Mouse (Mus musculus) neural tube, embryonic 12.5 days (tissue): Measurements from ENCODE around the gene Ubl4a. TPM values are rescaled to one million over a fixed set of nuclear protein-coding genes. Genes with fewer than 3 reads are reported as not detected.
"Not testable (repeated sequence)": the region's sequence is repeated elsewhere in the genome, so short reads cannot be mapped to it uniquely, and the experiment has no call there.

Source experiments
- ATAC-seq: fragments of 200-750 bp; cut with Nextera tagmentation; 2 replicates; pipeline ENCODE4 v1.8.0; 2017; ENCODE audit warnings: low read depth, mild to moderate bottlenecking, moderate TSS enrichment, moderate library complexity; ENCODE audit not compliant: low FRiP score
- H3K27ac ChIP-seq: fragments of 300-500 bp; sonication (generic); 2 replicates; pipeline ENCODE4 v1.5.1; 2016
- H3K27me3 ChIP-seq: fragments of 300-500 bp; sonication (generic); replicated peaks from 2 replicates; pipeline ENCODE4 v1.6.1; 2016; ENCODE audit warnings: mild to moderate bottlenecking
- H3K36me3 ChIP-seq: fragments of 300-500 bp; sonication (generic); 2 replicates; pipeline ENCODE4 v1.6.1; 2016; ENCODE audit warnings: mild to moderate bottlenecking
- H3K4me1 ChIP-seq: fragments of 300-500 bp; sonication (generic); 2 replicates; pipeline ENCODE4 v1.6.1; 2016
- H3K4me2 ChIP-seq: fragments of 300-500 bp; sonication (generic); replicated peaks from 2 replicates; pipeline ENCODE4 v1.6.1; 2016; ENCODE audit warnings: mild to moderate bottlenecking
- H3K4me3 ChIP-seq: fragments of 300-500 bp; sonication (generic); 2 replicates; pipeline ENCODE4 v1.5.1; 2016
- H3K9ac ChIP-seq: fragments of 300-500 bp; sonication (generic); 2 replicates; pipeline ENCODE4 v1.6.1; 2016; ENCODE audit warnings: mild to moderate bottlenecking
- H3K9me3 ChIP-seq: fragments of 300-500 bp; sonication (generic); 2 replicates; pipeline ENCODE4 v1.6.1; 2016; ENCODE audit warnings: mild to moderate bottlenecking
- WGBS: fragments of 180-500 bp; shearing (Covaris S2); methylation state at CpG from one replicate; pipeline ENCODE4 v1.1.7; 2016; 5-methylcytosine and 5-hydroxymethylcytosine counted together
- polyA plus RNA-seq: library from polyadenylated mRNA; unstranded; fragments of >200 nt; fragmentation: Nextera tagmentation; extraction: Ambion mirVana; gene quantifications from 2 replicates; pipeline ENCODE4 v1.2.1, GENCODE M21; 2016

The Ubl4a gene
- 61.1 and 63.7 TPM in 2 replicates for polyA plus RNA-seq

DNA sequence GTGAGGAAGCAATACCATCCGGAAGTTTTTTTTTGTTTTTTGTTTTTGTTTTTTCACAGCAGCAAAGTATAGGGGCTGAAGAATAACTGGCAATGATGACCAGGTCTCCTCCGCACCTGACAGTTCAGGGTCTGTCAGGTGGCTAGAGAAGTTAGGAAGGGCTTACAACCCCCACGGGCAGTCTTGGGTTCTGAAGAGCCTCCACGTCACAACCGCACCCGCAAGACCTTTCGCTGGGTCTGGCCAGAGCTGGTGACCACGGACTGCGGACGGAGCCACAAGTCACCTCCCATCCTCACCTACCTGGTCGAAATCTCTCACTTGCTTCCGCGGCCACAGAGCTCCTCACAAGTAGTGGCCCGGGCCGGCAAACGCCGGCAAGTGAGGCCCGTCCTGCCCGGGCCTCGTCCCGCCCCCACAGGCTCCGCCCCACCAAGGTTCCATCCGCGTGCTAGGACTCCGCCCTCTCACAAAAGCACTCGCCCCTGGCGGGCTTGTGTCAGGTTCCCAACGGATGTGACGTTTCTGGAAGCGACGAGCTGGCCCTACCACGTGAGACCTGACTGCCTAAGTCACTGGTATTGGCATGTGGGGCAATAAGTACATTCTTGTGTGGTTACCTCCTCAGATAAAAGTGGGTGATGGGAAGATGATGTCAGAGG lies at the start of gene Ubl4a, which contains the start of gene Slc10a3:
Ubl4a (minus strand) TSS at position 331 of the 662 bp plus-strand sequence.
Slc10a3 (minus strand) TSS at position 462 of the 662 bp plus-strand sequence.
- Histone ChIP-seq H3K4me1 (no peaks in the 10 kb centered on the region), H3K9me3 (no peaks in the 10 kb centered on the region), H3K4me2 (peak within 1 kb of the TSS; percentile 60), H3K27me3 (no peaks in the 10 kb centered on the region), H3K9ac (peak within 1 kb of the TSS; percentile 57; the same call in 1 of the 2 replicates), H3K36me3 (no peaks in the 10 kb centered on the region), H3K4me3 (peak within 1 kb of the TSS; percentile 41), H3K27ac (no peak within 1 kb of the TSS)
- peak; percentile 89 for ATAC-seq
- WGBS, result 18% methylated on average over 32 of the region's 32 CpGs

DNA sequence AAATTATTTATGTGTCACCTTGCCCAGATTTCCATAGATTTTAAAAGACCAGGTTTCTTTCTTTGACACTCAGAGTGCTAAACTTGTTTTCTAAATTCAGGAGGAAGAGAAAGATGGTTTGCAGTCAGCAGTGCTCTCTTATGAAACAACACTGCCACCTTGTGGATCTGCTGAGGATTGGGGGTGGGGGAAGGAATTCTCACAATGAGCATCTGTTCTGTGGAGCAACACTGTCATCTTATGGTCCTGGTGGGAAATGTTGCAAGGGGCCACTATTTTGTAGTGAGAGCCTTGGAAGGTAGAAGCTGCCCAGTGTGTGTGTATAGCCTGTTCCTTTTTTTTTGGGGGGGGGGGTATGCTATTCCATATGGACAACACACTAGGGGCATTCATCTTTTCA lies 40.4 kb upstream of the Ubl4a start:
- no peak overlapping the region for H3K4me2 ChIP-seq
- H3K9me3 ChIP-seq, result no peaks in the 10 kb centered on the region
- ATAC-seq, result peak; percentile 44; the same call in 1 of the 2 replicates

DNA sequence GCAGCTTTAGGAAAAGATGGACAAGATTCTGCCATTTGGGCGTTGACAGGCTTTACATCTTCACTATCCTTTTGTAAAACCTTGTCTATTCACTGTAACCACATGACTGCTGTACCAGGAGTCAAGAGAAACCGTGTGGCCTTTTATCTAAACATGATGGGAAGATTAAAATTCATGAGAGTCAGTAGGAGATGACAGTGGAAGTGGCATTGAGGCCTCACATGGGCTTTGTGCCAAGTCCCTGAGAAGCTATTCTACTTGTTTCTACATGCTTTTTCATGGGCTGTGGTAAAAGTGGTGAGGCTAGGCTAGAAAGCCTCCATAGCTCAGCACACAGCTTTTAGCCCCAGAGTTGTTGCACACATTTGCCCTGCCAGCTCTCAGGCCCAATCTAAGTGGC lies 35.3 kb upstream of the Ubl4a start:
- Histone ChIP-seq H3K36me3 (no peaks in the 10 kb centered on the region), H3K27ac (no peak overlapping the region), H3K4me3 (no peak overlapping the region), H3K9ac (no peak overlapping the region), H3K27me3 (no peaks in the 10 kb centered on the region), H3K9me3 (no peaks in the 10 kb centered on the region), H3K4me1 (no peaks in the 10 kb centered on the region), H3K4me2 (no peak overlapping the region)
- ATAC-seq, result no peak
- 53% methylated on average over 2 of the region's 2 CpGs for WGBS

More for the DNA sequence above, 40.4 kb upstream of the Ubl4a start:
- H3K9ac ChIP-seq, result no peak overlapping the region
- no peak overlapping the region for H3K4me3 ChIP-seq
- H3K27ac ChIP-seq, result no peak overlapping the region
- H3K27me3 ChIP-seq, result no peaks in the 10 kb centered on the region
- H3K36me3 ChIP-seq, result no peaks in the 10 kb centered on the region
- no peaks in the 10 kb centered on the region for H3K4me1 ChIP-seq

DNA sequence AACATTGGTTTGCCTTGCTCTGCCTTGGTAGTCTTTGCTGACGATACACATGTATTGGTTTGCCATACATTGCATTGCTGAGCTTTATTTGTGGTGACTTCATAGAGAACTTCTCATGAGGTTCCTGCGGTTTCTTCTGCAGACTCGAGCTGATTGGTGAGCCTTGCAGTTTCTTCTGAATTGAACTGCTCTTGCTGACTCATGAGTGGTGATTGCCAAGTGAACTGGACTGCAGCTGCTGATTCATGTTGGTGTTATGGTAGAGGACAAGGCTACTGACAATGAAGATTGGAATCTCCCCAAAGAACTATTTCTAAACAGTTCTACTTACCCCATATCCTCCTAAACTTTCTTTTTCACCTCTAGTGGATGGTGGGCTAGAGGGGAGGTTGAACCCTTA lies 27.1 kb upstream of the Ubl4a start:
- 86% methylated on average over 3 of the region's 3 CpGs for WGBS

DNA sequence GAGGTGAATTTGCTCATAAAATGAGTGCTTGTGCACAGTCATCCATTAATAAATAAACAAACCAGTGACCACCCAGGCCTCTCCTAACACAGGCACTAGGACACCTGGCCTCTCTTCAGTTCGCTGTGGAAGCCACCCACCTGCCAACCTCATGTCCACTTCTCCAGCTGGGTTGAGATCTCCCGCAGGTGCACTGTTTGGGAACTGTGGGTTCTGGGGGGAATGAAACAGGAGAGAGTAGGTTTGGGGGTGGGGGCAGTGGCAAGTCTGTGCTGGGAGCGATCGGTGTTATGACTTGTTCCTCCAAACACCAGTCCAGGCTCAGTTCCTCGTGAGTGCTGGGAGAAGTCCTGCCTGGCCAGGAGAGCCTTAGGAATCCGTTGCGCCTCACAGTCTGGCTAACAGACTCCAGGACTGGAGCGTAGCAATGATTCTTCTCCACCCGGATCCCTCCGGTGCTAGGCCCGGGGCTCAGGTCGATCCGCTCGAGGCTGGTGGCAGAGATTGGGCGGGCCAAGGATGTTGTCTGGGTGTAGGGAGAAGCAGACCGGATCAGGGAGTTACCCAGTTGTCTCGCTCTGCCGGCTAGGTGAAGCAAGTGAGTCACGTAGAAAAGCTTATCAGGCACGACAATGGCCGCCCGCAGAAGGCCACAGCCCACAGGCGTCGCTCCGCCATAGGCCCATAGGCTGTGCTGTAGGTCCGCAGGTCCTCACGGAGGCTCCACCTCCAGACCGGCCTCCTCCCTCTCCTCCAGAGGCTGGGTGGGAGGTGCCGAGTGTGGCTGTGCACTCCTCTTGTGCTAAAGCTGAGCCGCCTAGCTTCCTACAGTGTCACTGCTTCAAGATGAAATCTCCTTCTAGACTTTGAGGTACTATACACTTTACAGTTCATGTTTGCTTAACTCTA lies 19.8 kb upstream of the Ubl4a start, which contains the start of the genes Fam3a and Ikbkg:
Fam3a (minus strand) TSS at position 738 of the 909 bp plus-strand sequence.
Ikbkg (plus strand) TSS at position 756 of the 909 bp plus-strand sequence.
- H3K36me3 ChIP-seq, result peaks cover under 1% of the 10 kb centered on the region; the same call in 1 of the 2 replicates
- no peaks in the 10 kb centered on the region; the same call in 1 of the 2 replicates for H3K4me1 ChIP-seq
- H3K27ac ChIP-seq, result 0 out of 2 replicates have a peak within 1 kb of the TSS, but pooled peaks have one; percentile 20
- no peaks in the 10 kb centered on the region for H3K9me3 ChIP-seq
- peak; percentile 100 for ATAC-seq
- 18% methylated on average over 30 of the region's 30 CpGs for WGBS
- H3K27me3 ChIP-seq, result no peaks in the 10 kb centered on the region
- peak within 1 kb of the TSS; percentile 44 for H3K4me3 ChIP-seq
- peak within 1 kb of the TSS; percentile 60 for H3K4me2 ChIP-seq
- H3K9ac ChIP-seq, result peak within 1 kb of the TSS; percentile 61

More for the DNA sequence above, 27.1 kb upstream of the Ubl4a start:
- Histone ChIP-seq H3K9me3 (no peaks in the 10 kb centered on the region), H3K27ac (no peak overlapping the region), H3K36me3 (no peaks in the 10 kb centered on the region), H3K4me2 (no peak overlapping the region), H3K27me3 (no peaks in the 10 kb centered on the region), H3K4me1 (no peaks in the 10 kb centered on the region), H3K9ac (no peak overlapping the region), H3K4me3 (no peak overlapping the region)
- ATAC-seq, result no peak

DNA sequence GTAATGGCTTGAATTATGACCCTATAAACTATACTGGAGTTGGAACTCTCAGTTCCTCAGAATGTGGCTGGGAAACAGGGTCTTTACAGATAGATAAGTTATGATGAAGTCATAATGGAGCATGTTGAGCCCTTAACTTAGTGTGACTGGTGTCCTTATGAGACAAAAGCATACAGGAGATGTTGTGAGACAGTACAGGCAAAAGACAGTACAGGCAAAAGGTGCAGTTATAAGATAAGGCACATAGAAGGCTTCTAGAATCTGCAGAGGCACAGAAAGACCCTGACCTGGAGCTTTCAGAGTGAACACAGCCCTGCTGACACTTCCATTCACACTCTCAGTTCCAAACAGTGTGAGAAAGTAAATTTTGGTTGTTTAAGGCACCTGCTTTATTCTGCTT lies 15.1 kb upstream of the Ubl4a start:
- H3K4me1 ChIP-seq, result no peaks in the 10 kb centered on the region; the same call in 1 of the 2 replicates
- no peak for ATAC-seq
- H3K9ac ChIP-seq, result no peak overlapping the region
- H3K36me3 ChIP-seq, result peaks cover 6% of the 10 kb centered on the region
- no peak overlapping the region for H3K27ac ChIP-seq
- H3K27me3 ChIP-seq, result no peaks in the 10 kb centered on the region
- no peak overlapping the region for H3K4me2 ChIP-seq
- H3K4me3 ChIP-seq, result no peak overlapping the region
- H3K9me3 ChIP-seq, result no peaks in the 10 kb centered on the region

DNA sequence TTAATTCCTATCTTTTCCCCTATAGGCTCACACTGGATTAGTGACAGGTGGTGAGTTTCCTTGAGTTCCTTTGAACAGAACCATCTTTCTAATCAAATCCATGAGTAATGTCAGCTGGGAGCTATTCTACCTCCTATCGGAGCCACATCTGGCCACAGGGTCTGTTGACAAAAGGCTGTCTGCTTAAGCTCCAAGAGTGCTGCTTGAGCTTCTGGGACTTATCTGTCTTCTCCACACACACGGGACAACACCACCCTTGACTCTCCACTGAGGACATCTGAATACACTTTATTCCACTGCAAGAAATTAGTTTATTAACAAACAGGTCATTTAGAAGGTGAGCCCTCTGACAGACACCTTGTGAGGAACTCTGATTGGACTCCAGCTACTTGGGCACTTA lies 11.4 kb upstream of the Ubl4a start:
- H3K36me3 ChIP-seq, result peaks cover 6% of the 10 kb centered on the region
- no peak overlapping the region for H3K27ac ChIP-seq
- no peak overlapping the region for H3K4me3 ChIP-seq
- ATAC-seq, result no peak
- H3K9me3 ChIP-seq, result no peaks in the 10 kb centered on the region
- WGBS, result 81% methylated on average over 2 of the region's 2 CpGs
- no peak overlapping the region for H3K4me2 ChIP-seq
- H3K9ac ChIP-seq, result no peak overlapping the region
- H3K27me3 ChIP-seq, result no peaks in the 10 kb centered on the region
- H3K4me1 ChIP-seq, result no peaks in the 10 kb centered on the region

DNA sequence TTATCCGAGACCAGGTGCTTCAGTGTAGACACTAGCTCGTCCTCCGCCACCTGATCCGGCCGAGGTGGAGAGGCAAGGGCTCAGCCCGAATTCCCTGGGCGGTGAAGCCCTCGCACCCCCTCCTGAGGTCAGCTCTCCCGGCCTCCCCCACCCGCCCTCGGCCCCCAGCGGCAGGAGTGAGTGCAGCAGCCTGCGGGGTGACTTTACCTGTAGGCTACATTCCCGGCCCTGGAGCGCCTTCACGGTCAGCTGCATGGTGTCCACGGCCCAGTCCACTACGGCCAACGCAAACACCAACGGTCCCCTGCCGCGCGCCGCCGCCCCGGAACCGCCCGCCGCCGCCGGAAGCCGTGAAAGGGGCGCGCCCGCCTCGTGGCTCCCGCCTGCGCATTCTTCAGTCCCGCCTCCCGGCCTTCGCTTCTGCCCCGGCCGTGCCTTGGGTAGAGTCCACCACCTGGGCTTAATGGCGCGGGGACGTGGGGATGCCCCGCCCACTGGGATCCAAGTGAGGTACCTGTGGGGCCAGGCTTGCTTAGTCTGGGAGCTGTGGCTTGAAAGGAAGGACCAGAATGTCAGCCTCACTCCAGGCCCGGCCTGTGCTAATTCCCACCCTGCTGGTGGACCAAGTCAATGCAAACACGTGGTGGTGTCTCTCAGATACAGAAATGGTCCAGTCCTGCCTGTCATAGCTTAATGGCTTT lies 4.7 kb downstream of the Ubl4a start:
- Histone ChIP-seq H3K4me2 (peak overlapping the region; percentile 64), H3K9ac (peak overlapping the region; percentile 73), H3K4me1 (no peaks in the 10 kb centered on the region; the same call in 1 of the 2 replicates), H3K27ac (no peak overlapping the region), H3K9me3 (no peaks in the 10 kb centered on the region), H3K27me3 (no peaks in the 10 kb centered on the region), H3K36me3 (no peaks in the 10 kb centered on the region), H3K4me3 (peak overlapping the region; percentile 54)
- ATAC-seq, result peak; percentile 67
- 21% methylated on average over 46 of the region's 49 CpGs for WGBS

DNA sequence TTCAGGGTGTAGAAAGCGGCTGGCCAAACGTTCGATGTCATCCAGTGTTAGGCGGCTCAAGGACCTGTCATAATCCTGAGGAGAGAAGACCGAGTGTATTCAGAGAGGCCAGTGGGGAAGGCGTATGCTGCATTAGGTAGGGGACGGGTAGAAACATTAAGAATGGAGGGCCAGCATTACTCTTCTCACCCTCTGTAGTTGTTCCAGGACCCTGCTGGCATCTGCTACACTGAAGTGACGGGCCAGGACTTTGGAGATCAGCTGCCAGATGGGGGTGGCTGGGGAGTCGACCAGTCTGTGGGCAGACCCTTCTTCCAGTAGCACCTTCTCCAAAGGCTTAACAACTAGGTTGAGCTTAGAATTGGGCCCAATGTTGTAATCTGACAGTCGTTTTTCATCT lies 5.5 kb downstream of the Ubl4a start:
- Histone ChIP-seq H3K4me3 (peak overlapping the region; percentile 54), H3K9me3 (no peaks in the 10 kb centered on the region), H3K4me2 (peak overlapping the region; percentile 64), H3K27me3 (no peaks in the 10 kb centered on the region), H3K27ac (no peak overlapping the region), H3K36me3 (no peaks in the 10 kb centered on the region), H3K9ac (peak overlapping the region; percentile 73), H3K4me1 (no peaks in the 10 kb centered on the region; the same call in 1 of the 2 replicates)
- WGBS, result 74% methylated on average over 10 of the region's 10 CpGs
- ATAC-seq, result no peak

DNA sequence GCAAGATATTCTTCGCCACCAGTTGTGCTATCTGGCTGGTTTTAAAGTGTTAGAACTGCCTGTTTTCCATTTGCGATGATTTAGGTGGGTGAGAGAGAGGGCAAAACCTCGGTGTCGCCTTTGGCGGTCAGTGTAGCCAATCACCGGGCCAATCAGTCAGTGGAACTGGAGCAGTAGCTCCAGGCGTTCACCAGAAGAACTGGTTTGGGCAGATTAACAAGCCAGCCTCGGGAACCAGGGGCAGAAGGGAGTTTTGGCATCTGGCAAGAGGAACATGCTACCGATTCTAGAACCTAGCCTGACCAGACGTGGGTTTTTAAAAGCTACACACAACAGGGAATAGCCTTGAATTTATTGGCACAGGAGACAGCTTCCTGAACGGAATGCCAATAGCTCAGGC lies 13.8 kb downstream of the Ubl4a start:
- no peak overlapping the region for H3K4me2 ChIP-seq
- no peaks in the 10 kb centered on the region for H3K4me1 ChIP-seq
- no peak overlapping the region for H3K4me3 ChIP-seq
- no peak overlapping the region for H3K9ac ChIP-seq
- no peak overlapping the region for H3K27ac ChIP-seq
- ATAC-seq, result no peak
- H3K36me3 ChIP-seq, result no peaks in the 10 kb centered on the region
- 53% methylated on average over 11 of the region's 11 CpGs for WGBS
- no peaks in the 10 kb centered on the region for H3K9me3 ChIP-seq
- no peaks in the 10 kb centered on the region for H3K27me3 ChIP-seq

DNA sequence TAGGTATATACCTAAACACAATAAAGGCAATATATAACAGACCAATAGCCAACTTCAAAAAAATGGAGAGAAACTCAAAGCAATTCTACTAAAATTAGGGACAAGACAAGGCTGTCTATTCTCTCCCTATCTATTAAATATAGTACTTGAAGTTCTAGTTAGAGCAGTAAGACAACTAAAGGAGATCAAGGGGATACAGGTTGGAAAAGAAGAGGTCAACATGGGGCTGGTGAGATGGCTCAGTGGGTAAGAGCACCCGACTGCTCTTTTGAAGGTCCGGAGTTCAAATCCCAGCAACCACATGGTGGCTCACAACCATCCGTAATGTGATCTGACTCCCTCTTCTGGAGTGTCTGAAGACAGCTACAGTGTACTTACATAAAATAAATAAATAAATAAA lies 15.9 kb downstream of the Ubl4a start:
- H3K4me1 ChIP-seq, H3K9me3 ChIP-seq, H3K36me3 ChIP-seq, H3K4me2 ChIP-seq, H3K27ac ChIP-seq, H3K27me3 ChIP-seq, H3K4me3 ChIP-seq, H3K9ac ChIP-seq, ATAC-seq: not testable (repeated sequence)
- 90% methylated on average over 3 of the region's 3 CpGs for WGBS

DNA sequence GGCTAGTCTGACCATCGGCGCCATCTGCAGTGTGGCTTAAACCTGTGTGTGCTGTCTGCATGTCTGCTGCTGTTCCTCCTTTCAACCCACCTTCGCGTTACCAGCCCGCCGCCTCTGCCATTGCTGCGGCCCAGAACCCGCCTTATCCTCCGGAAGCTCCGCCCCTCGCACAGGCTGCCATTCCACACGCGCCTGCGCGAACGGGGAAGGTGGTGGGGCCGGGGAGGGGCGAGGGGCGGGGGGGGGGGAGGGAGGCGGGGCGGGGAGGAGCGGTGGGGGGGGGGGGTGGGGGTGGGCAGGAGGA lies 19.6 kb downstream of the Ubl4a start, which contains the start of gene Lage3:
Lage3 (minus strand) TSS at position 152 of the 304 bp plus-strand sequence.
- no peaks in the 10 kb centered on the region for H3K27me3 ChIP-seq
- WGBS, result 18% methylated on average over 13 of the region's 22 CpGs
- no peaks in the 10 kb centered on the region for H3K4me1 ChIP-seq
- peak within 1 kb of the TSS; percentile 55 for H3K9ac ChIP-seq
- H3K4me3 ChIP-seq, result peak within 1 kb of the TSS; percentile 39
- H3K27ac ChIP-seq, result no peak within 1 kb of the TSS
- ATAC-seq, result peak; percentile 80
- peak within 1 kb of the TSS; percentile 63 for H3K4me2 ChIP-seq
- no peaks in the 10 kb centered on the region for H3K9me3 ChIP-seq
- H3K36me3 ChIP-seq, result no peaks in the 10 kb centered on the region
